Mouse (Mus musculus) left cerebral cortex, postnatal 36 days (tissue): ENCODE data around the gene Acacb. TPM values are rescaled to one million over a fixed set of nuclear protein-coding genes. Genes with fewer than 3 reads are reported as not detected.
A peak's percentile ranks its signal among the peaks of the same experiment; 100 is the strongest.

Source experiments
- DNase-seq, 2 experiments: peaks; one replicate each; pipeline ENCODE4 v3.0.0; 2021 to 2022; ENCODE audit warnings: low spot score in 2 of 2, mixed read lengths in 1 of 2
- intact Hi-C: fragments of 180-260 bp; cut with DNase I; formaldehyde crosslinking; loops from one replicate; pipeline ENCODE4 v1.15.1; 2025
- total RNA-seq, 2 experiments: library from RNA; stranded (reverse); gene quantifications; 2 replicates each; pipeline ENCODE4 v1.2.3; 2021

Gene Acacb
- total RNA-seq, 2 experiments from 2014 or later = 3.9 to 6.9 TPM

DNA sequence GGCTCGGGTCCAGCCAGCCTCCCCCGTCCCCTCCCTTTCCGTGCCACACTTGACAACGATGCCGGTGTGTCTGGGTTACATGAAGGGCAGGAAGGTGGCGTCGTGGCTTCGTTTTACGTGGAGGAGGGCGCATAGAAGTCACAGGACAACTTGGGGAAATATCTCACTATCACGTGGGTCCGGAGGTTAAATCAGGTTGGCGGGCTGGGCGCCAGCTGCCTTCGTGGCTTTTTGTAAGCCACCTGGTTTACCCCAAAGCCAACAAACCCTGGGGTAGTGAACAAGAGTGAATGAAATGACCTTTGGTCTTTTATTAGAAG, 14.9 kb upstream of the Acacb start:
- DNase-seq = no peak
- intact Hi-C loops = loop anchor here (10.0 kb wide), 1 partner anchor 173 kb away; no protein-coding TSS in a partner anchor

DNA sequence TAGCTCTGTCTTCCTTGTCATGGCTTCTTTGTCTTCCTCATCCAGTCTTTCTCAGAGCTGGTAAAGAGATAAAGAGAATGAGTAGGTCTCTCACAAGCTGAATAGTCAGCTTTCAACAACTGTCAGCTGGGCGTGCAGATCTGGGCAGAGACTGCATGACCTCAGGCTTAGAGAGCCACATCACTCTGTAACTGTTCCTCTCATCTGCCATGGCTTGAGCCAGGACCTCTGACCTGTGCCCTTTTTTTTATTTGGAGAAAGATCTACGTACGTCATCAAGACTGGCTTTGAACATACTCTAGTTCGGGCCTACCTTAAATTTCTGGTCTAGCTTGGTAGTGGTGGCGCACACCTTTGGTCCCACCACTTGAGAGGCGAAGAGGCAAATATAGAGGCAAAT, 13.5 kb upstream of the Acacb start:
- intact Hi-C loops = loop anchor here (10.0 kb wide), 1 partner anchor 172 kb away; no protein-coding TSS in a partner anchor
- no peak for DNase-seq

DNA sequence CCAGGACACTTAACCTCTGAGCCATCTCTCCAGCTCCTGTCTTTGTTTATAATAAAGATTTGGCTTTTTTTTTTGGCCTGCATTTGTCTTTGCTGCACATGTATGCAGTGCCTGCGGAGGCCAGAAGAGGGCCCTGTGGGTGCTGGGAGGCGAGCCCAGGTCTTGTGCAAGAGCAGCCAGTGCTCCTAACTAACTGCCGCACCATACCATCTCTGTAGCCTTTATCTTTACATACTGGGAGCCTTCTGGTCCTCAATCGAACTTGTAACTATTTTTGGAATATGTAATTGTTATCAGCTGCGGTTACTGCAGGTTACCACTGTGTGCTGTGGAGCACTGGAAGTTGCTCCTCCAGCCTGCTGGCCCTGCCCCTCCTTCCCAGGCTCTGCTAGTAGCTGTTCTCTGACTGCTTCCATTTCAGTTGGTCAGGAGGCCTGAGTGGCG, 12.2 kb upstream of the Acacb start:
- DNase-seq = no peak
- intact Hi-C loops = loop anchor here (10.0 kb wide), 1 partner anchor 171 kb away; no protein-coding TSS in a partner anchor

DNA sequence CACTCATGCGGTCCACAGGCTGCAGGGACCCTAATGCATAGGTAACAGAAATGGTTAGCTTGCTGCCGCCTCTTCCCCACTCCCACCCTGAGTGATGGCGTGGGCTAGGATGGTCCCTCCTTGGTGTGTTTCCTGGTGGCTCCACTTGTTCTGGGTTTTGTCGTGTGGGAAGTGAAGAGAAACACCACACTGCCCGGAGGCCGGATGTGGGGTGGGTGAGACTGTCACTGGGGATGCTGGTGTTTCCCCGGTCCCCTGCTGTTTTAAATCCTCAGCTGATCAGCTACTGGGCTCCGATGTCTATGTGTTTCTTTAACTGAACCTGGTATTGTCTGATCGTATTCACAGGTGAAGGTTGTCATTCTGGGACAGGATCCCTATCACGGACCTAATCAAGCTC, 10.8 kb upstream of the Acacb start:
- intact Hi-C loops = loop anchor here (10.0 kb wide), 1 partner anchor 169 kb away; no protein-coding TSS in a partner anchor
- no peak for DNase-seq

DNA sequence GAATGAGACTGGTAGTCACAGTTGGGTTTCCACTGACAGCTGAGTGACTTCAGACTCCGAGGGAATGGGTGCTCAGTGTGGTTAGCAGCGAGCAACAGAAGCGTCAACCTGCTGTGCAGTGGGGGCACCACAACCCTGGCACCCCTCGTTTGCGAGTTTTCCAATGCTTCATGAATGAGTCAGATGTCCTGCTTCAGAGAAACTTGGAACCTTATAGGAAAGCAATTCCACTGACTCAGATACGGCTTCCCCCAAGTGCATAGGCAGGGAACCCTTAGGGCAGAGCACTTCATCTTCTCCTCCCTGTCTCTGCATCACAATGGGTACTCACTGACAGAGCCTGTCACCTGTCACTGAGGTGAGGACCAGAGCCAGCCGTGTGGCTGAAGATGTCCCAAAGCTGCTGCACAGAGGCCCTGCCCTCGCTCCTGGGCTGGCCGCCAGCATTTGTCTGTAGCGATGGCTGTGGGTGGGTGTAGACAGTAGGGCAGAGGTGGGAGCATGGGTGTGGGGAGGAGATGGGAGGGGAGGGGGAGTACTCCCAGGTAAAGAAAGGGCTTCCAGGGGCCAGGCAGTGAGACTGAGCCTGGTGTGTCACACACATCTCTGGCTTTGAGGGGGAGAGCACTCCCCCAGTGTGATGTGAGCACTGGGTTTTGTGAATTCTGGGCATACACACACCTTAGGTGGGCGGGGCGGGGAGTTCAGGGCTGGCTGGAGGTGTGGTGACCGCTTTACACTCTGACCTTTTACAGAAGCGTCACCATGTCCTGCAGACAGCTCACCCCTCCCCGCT, 8.7 kb upstream of the Acacb start:
- intact Hi-C loops = loop anchor here (10.0 kb wide), 1 partner anchor 167 kb away; no protein-coding TSS in a partner anchor
- DNase-seq = no peak

DNA sequence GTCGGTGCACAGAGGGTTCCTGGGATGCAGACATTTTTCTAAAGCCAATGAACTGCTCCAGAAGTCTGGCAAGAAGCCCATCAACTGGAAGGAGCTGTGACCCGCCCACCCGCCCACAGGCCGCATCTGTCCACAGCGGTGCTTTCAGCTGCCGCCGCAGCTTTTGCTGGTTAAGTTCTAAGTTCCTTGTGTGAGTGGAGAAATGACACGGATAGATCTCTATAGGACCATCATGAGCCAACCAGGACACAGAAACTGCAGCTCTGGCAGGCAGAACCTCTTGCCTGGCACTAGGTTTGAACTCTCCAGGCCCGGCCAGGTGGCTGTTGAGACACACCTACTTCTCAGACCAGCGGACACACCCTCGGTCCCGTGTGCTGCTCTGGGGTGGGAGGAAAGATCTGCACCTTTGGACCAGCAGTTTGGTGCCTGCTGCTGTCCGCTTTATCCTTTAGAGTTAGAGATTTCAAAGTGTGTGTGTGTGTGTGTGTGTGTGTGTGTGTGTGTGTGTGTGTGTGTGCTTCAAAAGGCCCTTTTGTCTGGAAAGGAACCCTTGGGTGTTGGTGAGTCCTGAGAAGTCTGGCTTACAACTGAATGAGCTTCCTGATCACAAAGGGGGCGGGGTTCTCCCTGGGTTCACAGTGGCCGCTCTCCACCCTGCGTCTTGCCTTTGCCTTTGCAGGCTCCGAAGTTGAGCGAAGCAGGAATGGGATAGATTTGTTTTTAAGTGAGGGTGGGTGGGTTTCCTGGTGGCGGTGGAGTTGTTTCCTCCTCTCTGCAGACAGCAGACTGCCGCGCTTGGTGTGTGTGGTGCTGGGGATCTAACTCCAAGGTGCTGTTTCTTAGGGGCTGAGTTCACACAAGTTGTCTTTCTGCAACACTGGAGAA, 7.8 kb upstream of the Acacb start:
- intact Hi-C loops = loop anchor here (10.0 kb wide), 1 partner anchor 166 kb away; no protein-coding TSS in a partner anchor
- no peak for DNase-seq

DNA sequence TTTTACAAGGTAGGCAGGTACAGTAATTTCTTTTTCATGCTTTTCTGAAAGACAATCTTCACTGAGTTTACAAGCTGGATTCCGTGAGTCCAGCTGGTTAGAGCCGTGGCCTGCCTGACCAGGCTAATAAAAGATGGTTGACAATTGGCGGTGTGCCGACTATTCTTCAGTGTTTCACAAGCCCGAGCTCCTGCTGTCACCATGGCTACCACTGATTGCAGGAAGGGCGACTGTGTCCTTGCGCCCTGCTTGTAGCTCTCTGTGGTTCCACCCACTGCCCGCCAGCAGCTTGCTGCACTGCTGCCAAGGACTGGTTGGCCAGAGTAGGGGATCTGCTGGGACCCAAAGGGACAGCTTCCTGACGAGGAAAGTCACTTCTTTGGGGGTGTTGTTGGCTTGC, 7.2 kb upstream of the Acacb start:
- intact Hi-C loops = loop anchor here (10.0 kb wide), 1 partner anchor 166 kb away; no protein-coding TSS in a partner anchor
- DNase-seq = peak; percentile 43 to 68

DNA sequence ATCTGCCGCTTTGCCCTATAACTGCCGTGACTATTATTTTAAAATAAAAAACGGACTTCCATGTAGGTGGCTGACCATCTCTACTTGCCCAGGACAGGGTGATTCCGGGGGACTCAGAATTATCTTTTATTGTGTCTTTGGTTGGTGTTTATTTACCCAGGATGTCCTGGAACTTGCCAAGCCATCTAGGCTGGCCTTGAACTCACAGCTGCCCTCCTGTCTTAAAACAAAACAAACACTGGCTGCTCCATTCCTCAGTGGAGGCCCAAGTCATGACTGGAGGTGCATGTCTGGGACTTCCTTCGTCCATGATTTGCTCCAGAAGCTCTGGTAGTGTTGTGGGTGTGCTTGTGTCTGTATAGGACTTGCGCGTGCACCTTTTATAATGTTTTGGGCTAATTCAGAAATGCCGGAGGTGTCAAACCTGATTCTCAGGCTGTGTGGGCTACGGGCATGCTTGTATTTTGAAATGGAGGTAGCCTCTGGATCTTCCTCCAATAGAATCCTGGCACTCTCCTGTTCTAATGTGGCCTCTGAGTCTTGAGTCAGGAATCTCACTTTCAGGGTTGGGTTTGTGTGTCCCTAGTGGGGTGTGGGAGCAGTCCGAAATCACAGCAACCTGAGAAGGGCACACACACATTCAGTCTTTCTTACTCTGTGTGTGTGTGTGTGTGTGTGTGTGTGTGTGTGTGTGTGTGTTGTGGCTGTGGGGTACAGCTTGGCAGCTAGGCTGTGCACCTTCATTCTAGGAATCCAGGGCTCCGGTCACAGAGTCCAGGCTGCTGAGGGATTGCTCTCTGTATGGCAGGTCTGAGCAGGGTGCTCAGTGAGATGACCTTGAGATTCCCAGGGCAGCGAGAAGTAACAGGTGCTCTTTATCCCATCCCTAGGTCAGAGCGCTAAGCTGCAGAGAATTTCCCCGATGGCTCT, 973 bp downstream of the Acacb start:
- DNase-seq = no peak
- intact Hi-C loops = no loop called here

DNA sequence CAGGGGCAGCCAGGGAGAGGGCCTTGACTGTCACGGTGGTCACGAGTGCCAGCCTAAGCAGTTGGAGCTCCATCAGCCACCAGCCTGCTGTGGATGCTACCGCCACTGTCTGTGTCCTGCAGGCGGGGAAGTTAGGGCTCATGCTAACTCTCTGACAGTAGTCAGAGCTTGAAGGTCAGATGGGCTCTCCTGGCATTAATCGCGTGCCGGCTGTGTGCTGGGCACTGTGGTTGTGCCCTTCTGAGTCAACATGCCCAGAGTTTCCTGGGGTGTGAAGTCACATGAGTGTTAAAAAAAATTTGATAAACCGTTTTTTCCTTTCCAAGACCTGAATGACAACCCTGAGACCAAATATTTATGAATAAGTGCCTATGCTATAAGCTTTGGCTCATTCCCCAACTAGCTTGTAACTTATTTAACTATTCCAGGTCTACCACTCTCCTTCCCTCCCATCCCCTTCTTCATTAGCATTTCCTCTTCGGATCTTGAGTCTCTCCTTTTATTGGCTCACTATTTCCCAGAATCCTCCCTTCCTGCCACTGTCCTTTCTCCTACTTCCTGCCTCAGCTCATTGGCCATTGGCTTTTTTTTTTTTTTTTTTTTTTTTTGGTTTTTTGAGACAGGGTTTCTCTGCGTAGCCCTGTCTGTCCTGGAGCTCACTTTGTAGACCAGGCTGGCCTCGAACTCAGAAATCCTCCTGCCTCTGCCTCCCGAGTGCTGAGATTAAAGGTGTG, 6.2 kb downstream of the Acacb start:
- intact Hi-C loops = no loop called here
- DNase-seq = no peak

DNA sequence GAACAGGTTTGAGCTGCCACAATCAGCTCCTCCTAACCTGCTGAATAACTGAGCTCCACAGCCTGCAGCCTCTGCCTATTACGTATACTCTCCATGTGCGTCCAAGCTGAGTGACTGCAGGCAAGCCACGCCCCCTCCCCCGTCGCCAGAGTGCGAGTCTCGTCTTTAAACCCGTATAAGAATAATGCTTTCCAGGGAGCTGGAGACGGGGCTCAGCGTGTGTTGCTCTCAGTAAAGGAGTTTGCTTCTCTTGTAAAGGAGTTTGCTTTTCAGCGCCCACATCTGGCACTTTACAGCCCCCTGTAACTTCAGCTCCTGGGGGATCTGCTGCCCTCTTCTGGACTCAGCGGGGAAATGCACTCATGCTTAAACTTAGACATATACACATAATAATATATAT, 7.2 kb downstream of the Acacb start:
- DNase-seq = no peak
- intact Hi-C loops = no loop called here

DNA sequence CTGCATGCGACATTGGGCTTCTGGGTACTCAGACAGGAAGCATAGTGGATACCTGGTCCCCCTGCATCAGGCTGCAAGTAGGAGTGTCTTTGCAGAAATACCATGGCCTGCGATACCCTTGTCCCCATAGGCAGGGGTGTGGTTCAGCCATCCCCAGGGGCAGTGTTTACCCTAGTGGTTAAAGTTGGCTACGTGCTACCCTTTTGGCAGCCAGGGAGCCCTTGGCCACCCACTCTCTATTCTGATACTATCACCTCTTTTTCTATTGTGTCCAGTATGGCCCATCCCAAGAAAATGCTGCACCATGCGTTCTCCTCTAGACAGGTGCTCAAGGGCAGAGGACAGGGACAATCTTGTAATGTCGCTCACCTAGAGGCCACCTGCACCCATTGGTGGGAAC, 8.4 kb downstream of the Acacb start:
- intact Hi-C loops = no loop called here
- no peak for DNase-seq

DNA sequence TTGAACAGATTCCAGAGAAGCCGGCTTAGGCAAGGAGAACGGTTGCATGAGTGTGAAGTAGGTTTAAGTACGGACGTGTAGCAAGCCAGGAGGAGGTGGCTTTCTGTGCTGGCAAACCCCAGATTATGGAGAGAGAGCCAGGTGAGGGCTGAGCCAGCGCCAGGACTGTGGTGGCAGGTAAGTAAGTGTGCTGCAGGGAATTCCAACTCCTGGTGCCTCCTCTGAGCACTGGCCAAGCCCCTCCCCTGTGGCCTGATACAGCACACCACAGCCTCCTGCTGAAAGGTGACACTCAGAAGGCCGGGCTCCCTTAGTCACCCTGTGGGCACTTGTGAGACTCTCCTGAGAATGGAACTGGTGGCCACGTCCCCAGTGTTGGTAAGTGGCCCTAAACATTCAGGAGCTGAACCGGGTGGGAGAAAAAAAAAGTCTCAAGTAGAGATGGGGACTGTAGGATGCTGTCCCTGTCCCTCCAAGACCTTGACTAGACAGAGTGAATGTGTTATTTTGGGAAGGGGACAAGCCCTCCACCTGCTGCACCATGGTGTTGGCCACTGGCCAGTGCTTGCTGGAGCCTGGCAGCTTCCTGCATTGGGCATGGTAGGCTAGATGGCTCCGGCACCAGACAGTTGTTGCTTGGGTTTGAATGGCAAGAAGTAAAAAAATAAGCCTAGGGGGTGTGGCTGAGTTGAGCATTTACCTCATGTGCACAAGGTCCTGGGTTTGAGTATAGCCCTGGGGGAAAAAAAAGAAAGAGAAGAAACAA, 9.0 kb downstream of the Acacb start:
- no peak for DNase-seq
- intact Hi-C loops = no loop called here

DNA sequence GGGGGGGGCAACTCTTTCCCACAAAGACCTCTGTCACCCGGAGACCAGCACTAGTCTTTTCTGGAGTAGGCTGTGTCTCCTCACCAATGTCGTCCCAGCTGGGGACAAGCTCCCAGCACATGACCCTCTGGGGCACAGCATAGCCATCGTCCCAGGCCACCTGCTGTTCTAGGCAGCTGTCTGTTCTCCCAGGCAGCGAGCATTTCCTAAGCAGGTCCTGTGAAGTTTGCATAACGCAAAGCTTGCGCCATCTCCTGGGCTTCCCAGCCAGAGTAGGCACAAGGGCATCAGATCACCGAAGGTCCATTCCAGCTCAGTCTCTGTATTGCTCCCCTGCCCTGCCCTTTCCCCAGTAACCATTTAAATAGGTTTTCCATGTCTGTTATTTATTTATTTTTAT, 10.9 kb downstream of the Acacb start:
- no peak for DNase-seq
- intact Hi-C loops = no loop called here

DNA sequence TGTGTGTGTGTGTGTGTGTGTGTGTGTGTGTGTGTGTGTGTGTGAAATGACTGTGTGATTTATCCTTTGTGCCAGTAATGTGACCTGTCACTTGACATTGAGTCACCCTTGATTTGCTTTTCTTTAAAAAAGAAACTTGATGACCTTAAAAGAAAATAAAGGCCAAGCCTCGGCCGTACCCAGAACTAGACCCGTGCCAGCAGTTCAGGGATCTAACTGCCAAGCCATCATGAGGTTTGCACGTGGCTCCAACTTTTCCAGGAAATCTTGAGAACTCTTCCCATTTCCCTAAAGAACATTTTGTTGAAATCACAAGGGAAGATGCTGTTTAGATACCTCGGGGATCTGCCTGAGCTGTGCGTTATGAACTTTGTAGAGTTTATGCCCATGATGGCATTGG, 15.1 kb downstream of the Acacb start:
- intact Hi-C loops = no loop called here

DNA sequence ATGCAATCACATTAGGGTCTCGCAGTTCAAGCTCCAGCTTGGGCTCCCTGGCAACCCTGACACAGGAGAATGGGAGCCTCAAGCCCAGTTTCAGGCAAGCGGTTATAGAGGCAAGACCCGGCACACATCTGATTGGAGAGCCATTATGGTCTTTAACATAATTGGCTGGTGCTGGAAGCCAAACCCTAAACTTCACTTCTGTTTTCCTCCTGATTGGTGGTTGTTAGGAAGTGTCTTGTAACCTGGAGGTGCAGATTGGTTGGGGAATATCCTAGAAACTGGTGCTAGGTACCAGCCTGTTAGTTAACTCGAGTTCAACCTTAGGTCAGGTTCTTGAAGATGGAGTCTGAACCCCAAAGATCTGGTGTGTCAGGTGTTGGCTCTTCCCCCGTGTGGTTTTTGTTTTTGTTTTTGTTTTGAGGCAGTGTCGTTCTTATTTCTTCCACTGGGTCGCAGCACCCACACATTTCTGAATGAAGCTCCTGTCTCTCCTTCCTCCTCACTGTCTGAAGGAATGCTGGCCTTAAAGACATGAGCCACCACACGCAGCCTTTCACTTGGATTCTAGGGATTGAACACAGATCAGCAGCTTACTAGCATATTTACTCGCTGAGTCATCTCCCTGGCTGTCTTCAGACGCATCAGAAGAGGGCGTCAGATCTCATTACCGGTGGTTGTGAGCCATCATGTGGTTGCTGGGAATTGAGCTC, 15.9 kb downstream of the Acacb start:
- intact Hi-C loops = no loop called here
- no peak for DNase-seq

More for the DNA sequence above, 15.1 kb downstream of the Acacb start:
- no peak for DNase-seq

DNA sequence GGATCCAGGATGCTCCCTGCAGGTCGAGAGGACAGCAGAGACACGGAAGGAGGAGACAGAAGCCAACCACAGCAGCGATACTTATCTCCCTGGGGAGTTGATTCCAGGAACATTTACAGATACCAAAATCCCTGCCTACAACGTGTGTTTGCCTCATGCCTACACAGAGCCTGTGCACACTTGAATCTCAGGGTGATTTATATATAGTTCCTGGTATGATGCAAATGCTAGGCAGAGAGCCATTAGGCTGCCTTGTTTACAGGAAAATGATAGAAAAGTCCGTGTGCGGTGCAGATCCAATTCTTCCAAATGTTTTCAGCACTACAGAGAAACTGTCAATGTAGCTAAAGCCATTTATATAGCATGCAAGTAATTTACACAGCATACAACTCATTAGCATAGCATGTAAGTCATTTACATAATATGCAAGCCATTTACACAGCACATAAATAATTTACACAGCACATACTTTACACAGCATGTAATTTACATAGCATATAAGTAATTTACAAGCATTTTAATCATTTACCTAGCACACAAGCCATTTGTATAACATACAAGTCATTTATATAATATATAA, 16.9 kb downstream of the Acacb start:
- intact Hi-C loops = no loop called here
- DNase-seq = peak; percentile 22 to 24

DNA sequence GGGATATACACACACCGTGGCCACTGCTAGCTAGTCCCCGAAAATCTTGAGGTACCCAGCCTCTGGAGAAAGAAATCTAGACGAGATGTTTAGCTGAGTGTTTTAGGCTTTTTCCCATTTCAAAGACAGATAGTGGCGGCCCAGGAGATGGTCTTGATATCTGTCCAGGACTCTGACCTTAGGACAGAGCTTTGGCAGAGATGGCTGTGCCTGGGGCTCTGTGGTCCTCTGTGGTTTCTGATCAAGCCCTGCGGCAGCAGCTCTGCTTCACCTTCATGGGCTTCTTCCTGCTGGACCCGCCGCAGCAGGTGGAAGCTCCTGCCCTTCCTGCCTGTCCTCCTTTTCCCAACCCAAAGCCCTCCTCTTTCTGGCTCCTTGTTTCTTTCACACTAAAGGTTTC, 24.0 kb downstream of the Acacb start:
- no peak for DNase-seq
- intact Hi-C loops = loop anchor here (10.0 kb wide), 1 partner anchor 134 kb away; no protein-coding TSS in a partner anchor
